Mouse (Mus musculus) lung, embryonic 16.5 days (tissue): ENCODE data around the gene Arhgef5. TPM values are rescaled to one million over a fixed set of nuclear protein-coding genes. Genes with fewer than 3 reads are reported as not detected.
A peak's percentile ranks its signal among the peaks of the same experiment; 100 is the strongest.
"Not testable (repeated sequence)": the region's sequence is repeated elsewhere in the genome, so short reads cannot be mapped to it uniquely, and the experiment has no call there.

Experiments used
- ATAC-seq: fragments of 200-750 bp; cut with Nextera tagmentation; 2 replicates; pipeline ENCODE4 v1.8.0; 2017; ENCODE audit warnings: low read depth, mild to moderate bottlenecking, moderate library complexity
- H3K27ac ChIP-seq: fragments of 300-500 bp; sonication (generic); 2 replicates; pipeline ENCODE4 v1.5.1; 2014; ENCODE audit warnings: mild to moderate bottlenecking, control low read depth, low read length
- H3K27me3 ChIP-seq: fragments of 300-500 bp; sonication (generic); 2 replicates; pipeline ENCODE4 v1.6.1; 2014; ENCODE audit warnings: low read depth, low read length, mixed read lengths; ENCODE audit not compliant: control insufficient read depth, insufficient read depth
- H3K36me3 ChIP-seq: fragments of 300-500 bp; sonication (generic); 2 replicates; pipeline ENCODE4 v1.6.1; 2014; ENCODE audit warnings: low read length; ENCODE audit not compliant: control insufficient read depth, insufficient read depth
- H3K4me1 ChIP-seq: fragments of 300-500 bp; sonication (generic); replicated peaks from 2 replicates; pipeline ENCODE4 v1.6.1; 2014; ENCODE audit warnings: low read length, mixed read lengths; ENCODE audit not compliant: control insufficient read depth, insufficient read depth
- H3K4me2 ChIP-seq: fragments of 300-500 bp; sonication (generic); 2 replicates; pipeline ENCODE4 v1.6.1; 2014; ENCODE audit warnings: low read depth, low read length, control low read depth
- H3K4me3 ChIP-seq: fragments of 300-500 bp; sonication (generic); 2 replicates; pipeline ENCODE4 v1.5.1; 2014; ENCODE audit warnings: mild to moderate bottlenecking, low read length, control low read depth
- H3K9ac ChIP-seq: fragments of 300-500 bp; sonication (generic); 2 replicates; pipeline ENCODE4 v1.6.1; 2014; ENCODE audit warnings: low read length, control low read depth
- H3K9me3 ChIP-seq: fragments of 300-500 bp; sonication (generic); 2 replicates; pipeline ENCODE4 v1.6.1; 2016; ENCODE audit warnings: low read length; ENCODE audit not compliant: control insufficient read depth
- WGBS: fragments of 180-500 bp; shearing (Covaris S2); extraction: QIAGEN DNeasy Blood & Tissue Kit; methylation state at CpG from one replicate; pipeline ENCODE4 v1.1.7; 2014; 5-methylcytosine and 5-hydroxymethylcytosine counted together
- polyA plus RNA-seq: library from polyadenylated mRNA; unstranded; fragments of >200 nt; fragmentation: Nextera tagmentation; extraction: Ambion mirVana; gene quantifications from 2 replicates; pipeline ENCODE4 v1.2.1, GENCODE M21; 2015

Gene Arhgef5
- 23.3 and 25.0 TPM in 2 replicates for polyA plus RNA-seq

GRCm38 (mm10) chr6:43265363-43266041 lies at the start of gene Arhgef5:
Arhgef5 (plus strand) TSS chr6:43265582.
- peak; percentile 88 for ATAC-seq
- Histone ChIP-seq H3K4me1 (peaks cover 14% of the 10 kb centered on the region), H3K9ac (peak within 1 kb of the TSS; percentile 95), H3K4me3 (peak within 1 kb of the TSS; percentile 82), H3K27me3 (no peaks in the 10 kb centered on the region), H3K27ac (peak within 1 kb of the TSS; percentile 93), H3K4me2 (peak within 1 kb of the TSS; percentile 81), H3K9me3 (no peaks in the 10 kb centered on the region), H3K36me3 (0 out of 2 replicates have a peak, but pooled peaks cover 2% of the 10 kb centered on the region)
- under 1% methylated on average over 42 of the region's 48 CpGs for WGBS

GRCm38 (mm10) chr6:43231255-43231654 lies 34.1 kb upstream of the Arhgef5 start, which contains the start of gene Olfr47:
Olfr47 (plus strand) TSS chr6:43231529.
- not testable (repeated sequence) for ATAC-seq, H3K4me3 ChIP-seq, H3K4me2 ChIP-seq, H3K36me3 ChIP-seq, H3K9me3 ChIP-seq, H3K27me3 ChIP-seq, H3K9ac ChIP-seq, H3K27ac ChIP-seq, H3K4me1 ChIP-seq
- 71% methylated on average over 1 of the region's 1 CpGs for WGBS

- 14% methylated on average over 4 of the region's 4 CpGs for WGBS
- H3K9ac ChIP-seq = no peak overlapping the region
- H3K36me3 ChIP-seq = no peaks in the 10 kb centered on the region
- H3K27ac ChIP-seq = no peak overlapping the region
- ATAC-seq = no peak
- H3K27me3 ChIP-seq = no peaks in the 10 kb centered on the region; the same call in 1 of the 2 replicates
- no peak overlapping the region for H3K4me3 ChIP-seq
- H3K4me1 ChIP-seq = no peaks in the 10 kb centered on the region
- H3K4me2 ChIP-seq = no peak overlapping the region
- no peaks in the 10 kb centered on the region for H3K9me3 ChIP-seq
These were observed 23.3 kb upstream of the Arhgef5 start for GRCm38 (mm10) chr6:43242061-43242460.

- no peaks in the 10 kb centered on the region; the same call in 1 of the 2 replicates for H3K27me3 ChIP-seq
- 59% methylated on average over 3 of the region's 3 CpGs for WGBS
- H3K9me3 ChIP-seq = no peaks in the 10 kb centered on the region
- no peaks in the 10 kb centered on the region for H3K36me3 ChIP-seq
- no peak for ATAC-seq
- no peak overlapping the region for H3K27ac ChIP-seq
- no peak overlapping the region for H3K4me3 ChIP-seq
- no peak overlapping the region for H3K9ac ChIP-seq
- peaks cover 3% of the 10 kb centered on the region; the same call in 1 of the 2 replicates for H3K4me1 ChIP-seq
- H3K4me2 ChIP-seq = no peak overlapping the region
These were observed 18.0 kb upstream of the Arhgef5 start for GRCm38 (mm10) chr6:43247396-43247795.

- no peak overlapping the region for H3K4me2 ChIP-seq
- no peak for ATAC-seq
- H3K36me3 ChIP-seq = no peaks in the 10 kb centered on the region
- H3K4me1 ChIP-seq = peaks cover 3% of the 10 kb centered on the region; the same call in 1 of the 2 replicates
- no peak overlapping the region for H3K27ac ChIP-seq
- no peak overlapping the region for H3K4me3 ChIP-seq
- 45% methylated on average over 1 of the region's 1 CpGs for WGBS
- H3K9me3 ChIP-seq = no peaks in the 10 kb centered on the region
- no peak overlapping the region for H3K9ac ChIP-seq
- no peaks in the 10 kb centered on the region for H3K27me3 ChIP-seq
These were observed 12.4 kb upstream of the Arhgef5 start for GRCm38 (mm10) chr6:43252994-43253393.

GRCm38 (mm10) chr6:43254193-43254926 lies 11.0 kb upstream of the Arhgef5 start:
- Histone ChIP-seq H3K4me3 (no peak overlapping the region), H3K4me2 (no peak overlapping the region), H3K27ac (no peak overlapping the region), H3K27me3 (no peaks in the 10 kb centered on the region), H3K9me3 (no peaks in the 10 kb centered on the region), H3K4me1 (peaks cover 3% of the 10 kb centered on the region; the same call in 1 of the 2 replicates), H3K9ac (no peak overlapping the region), H3K36me3 (no peaks in the 10 kb centered on the region)
- peak; percentile 69 for ATAC-seq
- 64% methylated on average over 7 of the region's 7 CpGs for WGBS

- H3K4me2 ChIP-seq = no peak overlapping the region
- ATAC-seq = no peak
- 55% methylated on average over 2 of the region's 2 CpGs for WGBS
- H3K4me3 ChIP-seq = no peak overlapping the region
- H3K9ac ChIP-seq = no peak overlapping the region
- peaks cover 2% of the 10 kb centered on the region; the same call in 1 of the 2 replicates for H3K4me1 ChIP-seq
- H3K36me3 ChIP-seq = 0 out of 2 replicates have a peak, but pooled peaks cover 2% of the 10 kb centered on the region
- no peaks in the 10 kb centered on the region for H3K27me3 ChIP-seq
- no peaks in the 10 kb centered on the region for H3K9me3 ChIP-seq
- no peak overlapping the region for H3K27ac ChIP-seq
These were observed 4.6 kb upstream of the Arhgef5 start for GRCm38 (mm10) chr6:43260756-43261155.

GRCm38 (mm10) chr6:43266356-43266755 lies 974 bp downstream of the Arhgef5 start:
- under 1% methylated on average over 8 of the region's 8 CpGs for WGBS

GRCm38 (mm10) chr6:43272597-43272996 lies 7.2 kb downstream of the Arhgef5 start:
- H3K27ac ChIP-seq = peak overlapping the region; percentile 71
- no peak overlapping the region for H3K4me2 ChIP-seq
- peaks cover 19% of the 10 kb centered on the region for H3K36me3 ChIP-seq
- ATAC-seq = peak; percentile 86
- H3K27me3 ChIP-seq = no peaks in the 10 kb centered on the region
- H3K9ac ChIP-seq = no peak overlapping the region
- H3K4me1 ChIP-seq = peaks cover 6% of the 10 kb centered on the region; the same call in 1 of the 2 replicates
- no peak overlapping the region for H3K4me3 ChIP-seq
- H3K9me3 ChIP-seq = no peaks in the 10 kb centered on the region

More at GRCm38 (mm10) chr6:43266356-43266755, 974 bp downstream of the Arhgef5 start:
- peak overlapping the region; percentile 81 for H3K4me2 ChIP-seq
- H3K4me1 ChIP-seq = peaks cover 14% of the 10 kb centered on the region
- peak; percentile 77 for ATAC-seq
- no peaks in the 10 kb centered on the region for H3K27me3 ChIP-seq
- H3K9ac ChIP-seq = peak overlapping the region; percentile 95
- H3K4me3 ChIP-seq = peak overlapping the region; percentile 82
- H3K9me3 ChIP-seq = no peaks in the 10 kb centered on the region
- H3K27ac ChIP-seq = peak overlapping the region; percentile 93
- H3K36me3 ChIP-seq = 0 out of 2 replicates have a peak, but pooled peaks cover 2% of the 10 kb centered on the region
